23 mouse cellular contexts compared by ENCODE assay signal in the genomic region with DNA sequence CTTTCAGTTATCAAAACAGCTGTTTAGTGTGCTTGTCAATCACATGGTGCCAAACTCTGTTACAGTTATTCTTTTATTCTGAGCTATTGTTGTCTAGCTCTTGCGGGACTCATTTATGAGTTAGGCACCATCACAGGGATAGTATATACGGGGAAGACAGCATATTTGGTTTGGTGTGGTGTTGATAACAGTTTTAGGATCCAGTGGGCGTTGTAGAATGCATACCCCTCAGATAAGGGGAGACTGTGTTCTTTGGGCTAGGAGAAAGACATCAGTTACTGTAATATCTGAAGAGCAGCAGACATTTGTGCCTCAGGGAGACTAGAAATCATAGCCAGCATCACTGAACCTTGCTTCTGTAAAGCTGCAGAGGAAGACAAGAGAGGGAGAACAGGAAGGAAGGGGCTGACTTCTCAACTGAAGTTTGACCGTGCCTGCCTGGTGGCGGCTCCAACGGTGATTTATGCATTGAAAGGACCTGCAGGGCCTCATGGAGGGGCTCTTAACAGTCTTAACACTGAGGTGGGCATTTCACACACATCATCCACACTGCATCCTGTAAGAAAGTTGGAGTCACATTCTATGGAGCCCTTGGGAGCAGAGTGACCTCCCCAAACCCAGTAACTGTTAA.
"Had no signal": no experiment of that assay in that cellular context is flagged by ENCODE, and none has a peak within 500 bp of the region (broad histone marks: within the 10 kb centered on the region; RNA-seq: fewer than 3 reads in every experiment).

No protein-coding gene starts in this region.

- H3K27me3 ChIP-seq: heart, embryonic 12.5 days; hindbrain, embryonic 13.5 days; hindbrain, embryonic 15.5 days; limb, embryonic 12.5 days had no signal

- H3K4me2 ChIP-seq: heart, embryonic 12.5 days; hindbrain, embryonic 13.5 days; hindbrain, embryonic 15.5 days had no signal

- H3K9ac ChIP-seq: heart, embryonic 12.5 days; hindbrain, embryonic 13.5 days; hindbrain, embryonic 15.5 days; kidney, embryonic 15.5 days; limb, embryonic 12.5 days had no signal

- H3K9me3 ChIP-seq: heart, embryonic 10.5 days; heart, embryonic 12.5 days; hindbrain, embryonic 15.5 days; kidney, embryonic 15.5 days; limb, embryonic 12.5 days had no signal

- H3K4me3 ChIP-seq: heart, adult 2 months; heart, embryonic 10.5 days; heart, embryonic 12.5 days; hindbrain, embryonic 13.5 days; hindbrain, embryonic 15.5 days; kidney, embryonic 15.5 days; limb, embryonic 12.5 days had no signal

- ATAC-seq: intestine, embryonic 16.5 days had no signal

- H3K36me3 ChIP-seq: heart, embryonic 10.5 days; heart, embryonic 12.5 days; hindbrain, embryonic 13.5 days; hindbrain, embryonic 15.5 days; kidney, embryonic 15.5 days; limb, embryonic 12.5 days had no signal

- DNase-seq: gastrocnemius, adult 2 months; gastrocnemius, postnatal 10 days; gastrocnemius, postnatal 36 days; heart, adult 11 months; heart, adult 2 months; kidney, adult 11 months; kidney, adult 2 months; kidney, adult 9 months; kidney, postnatal 14 days; kidney, postnatal 36 days; layer of hippocampus, adult 9-11 months; layer of hippocampus, postnatal 36 days; left cerebral cortex, postnatal 4 days; liver had no signal

- H3K27ac ChIP-seq: heart, adult 2 months; heart, embryonic 10.5 days; hindbrain, embryonic 13.5 days; hindbrain, embryonic 15.5 days; hindbrain, postnatal 0 days; kidney, postnatal 0 days; limb, embryonic 12.5 days had no signal
